Mouse (Mus musculus): Measurements from ENCODE around the gene Gm18596.
"Not testable (repeated sequence)": the region's sequence is repeated elsewhere in the genome, so short reads cannot be mapped to it uniquely, and the experiment has no call there.

Gene Gm18596

GRCm38 (mm10) chr10:77741924-77742688, at the start of gene Gm18596:
Gene Gm18596 (minus strand): TSS chr10:77742638.
- DNase-seq (ENCODE audit: low read depth), result not testable (repeated sequence)

- no peak for DNase-seq (ENCODE audit: low read depth)
Observed at GRCm38 (mm10) chr10:77788621-77789020, 46.2 kb upstream of the Gm18596 start.

- not testable (repeated sequence) for DNase-seq (ENCODE audit: low read depth)
Observed at GRCm38 (mm10) chr10:77787876-77788275, 45.4 kb upstream of the Gm18596 start, which contains the start of gene Gm7137. Gene Gm7137 (minus strand): TSS chr10:77788200.

- not testable (repeated sequence) for DNase-seq (ENCODE audit: low read depth)
Observed at GRCm38 (mm10) chr10:77783396-77783795, 41.0 kb upstream of the Gm18596 start.

- not testable (repeated sequence) for DNase-seq (ENCODE audit: low read depth)
Observed at GRCm38 (mm10) chr10:77782442-77782841, 40.0 kb upstream of the Gm18596 start, which contains the start of gene Gm3250. Gene Gm3250 (minus strand): TSS chr10:77782542.

GRCm38 (mm10) chr10:77776844-77777243, 34.4 kb upstream of the Gm18596 start, which contains the start of gene Gm7138:
Gene Gm7138 (minus strand): TSS chr10:77776944.
- not testable (repeated sequence) for DNase-seq (ENCODE audit: low read depth)

- DNase-seq (ENCODE audit: low read depth), result not testable (repeated sequence)
Observed at GRCm38 (mm10) chr10:77772142-77772541, 29.7 kb upstream of the Gm18596 start.

GRCm38 (mm10) chr10:77771225-77771624, 28.8 kb upstream of the Gm18596 start, which contains the start of gene Gm3238:
Gene Gm3238 (minus strand): TSS chr10:77771325.
- DNase-seq (ENCODE audit: low read depth), result not testable (repeated sequence)

GRCm38 (mm10) chr10:77769727-77770126, 27.3 kb upstream of the Gm18596 start:
- no peak for DNase-seq (ENCODE audit: low read depth)

- DNase-seq (ENCODE audit: low read depth), result not testable (repeated sequence)
Observed at GRCm38 (mm10) chr10:77759582-77759981, 17.1 kb upstream of the Gm18596 start, which contains the start of gene Gm3233. Gene Gm3233 (minus strand): TSS chr10:77759682.

GRCm38 (mm10) chr10:77753448-77753847, 11.0 kb upstream of the Gm18596 start:
- DNase-seq (ENCODE audit: low read depth), result peak; percentile 12

GRCm38 (mm10) chr10:77752312-77752711, 9.9 kb upstream of the Gm18596 start:
- not testable (repeated sequence) for DNase-seq (ENCODE audit: low read depth)

GRCm38 (mm10) chr10:77751254-77751653, 8.8 kb upstream of the Gm18596 start, which contains the start of gene Gm9736:
Gene Gm9736 (minus strand): TSS chr10:77751354.
- not testable (repeated sequence) for DNase-seq (ENCODE audit: low read depth)

GRCm38 (mm10) chr10:77750686-77751085, 8.2 kb upstream of the Gm18596 start:
- not testable (repeated sequence) for DNase-seq (ENCODE audit: low read depth)

GRCm38 (mm10) chr10:77738929-77739328, 3.5 kb downstream of the Gm18596 start:
- DNase-seq (ENCODE audit: low read depth), result no peak

- no peak for DNase-seq (ENCODE audit: low read depth)
Observed at GRCm38 (mm10) chr10:77735928-77736327, 6.5 kb downstream of the Gm18596 start.

- peak; percentile 22 for DNase-seq (ENCODE audit: low read depth)
Observed at GRCm38 (mm10) chr10:77729241-77729640, 13.2 kb downstream of the Gm18596 start.

GRCm38 (mm10) chr10:77728280-77728679, 14.2 kb downstream of the Gm18596 start:
- DNase-seq (ENCODE audit: low read depth), result peak; percentile 43

- DNase-seq (ENCODE audit: low read depth), result no peak
Observed at GRCm38 (mm10) chr10:77726186-77726585, 16.3 kb downstream of the Gm18596 start, which contains the start of gene Gm10100. Gene Gm10100 (plus strand): TSS chr10:77726486.

GRCm38 (mm10) chr10:77724855-77725254, 17.6 kb downstream of the Gm18596 start:
- no peak for DNase-seq (ENCODE audit: low read depth)

- DNase-seq (ENCODE audit: low read depth), result not testable (repeated sequence)
Observed at GRCm38 (mm10) chr10:77720299-77720698, 22.1 kb downstream of the Gm18596 start, which contains the start of gene Krtap12-1. Gene Krtap12-1 (plus strand): TSS chr10:77720599.

- DNase-seq (ENCODE audit: low read depth), result no peak
Observed at GRCm38 (mm10) chr10:77715507-77715906, 26.9 kb downstream of the Gm18596 start, which contains the start of gene Gm10142. Gene Gm10142 (plus strand): TSS chr10:77715807.

GRCm38 (mm10) chr10:77713734-77714133, 28.7 kb downstream of the Gm18596 start:
- no peak for DNase-seq (ENCODE audit: low read depth)
